Mouse (Mus musculus) heart, adult 8-10 months (tissue): ENCODE data around the gene Tgfb2. TPM values are rescaled to one million over a fixed set of nuclear protein-coding genes. Genes with fewer than 3 reads are reported as not detected.

Source experiments
- DNase-seq: peaks from one replicate; pipeline ENCODE4 v3.0.0; 2022; ENCODE audit warnings: low spot score
- total RNA-seq, 4 experiments: library from RNA; stranded (reverse); gene quantifications; 2 replicates each; pipeline ENCODE4 v1.2.4; 2022

Gene Tgfb2
- total RNA-seq, 4 experiments from 2014 or later, result 4.7 to 7.1 (median 5.6) TPM

- DNase-seq, result no peak
These were observed 121.9 kb downstream of the Tgfb2 start for GRCm38 (mm10) chr1:186583933-186584332.

- DNase-seq, result no peak
These were observed 123.7 kb downstream of the Tgfb2 start for GRCm38 (mm10) chr1:186582113-186582512.

GRCm38 (mm10) chr1:186581666-186582065 lies 124.1 kb downstream of the Tgfb2 start:
- DNase-seq, result no peak

GRCm38 (mm10) chr1:186581114-186581513 lies 124.7 kb downstream of the Tgfb2 start:
- no peak for DNase-seq

- no peak for DNase-seq
These were observed 128.5 kb downstream of the Tgfb2 start for GRCm38 (mm10) chr1:186577302-186577701.

GRCm38 (mm10) chr1:186575629-186576028 lies 130.2 kb downstream of the Tgfb2 start:
- DNase-seq, result no peak

- no peak for DNase-seq
These were observed 130.7 kb downstream of the Tgfb2 start for GRCm38 (mm10) chr1:186575074-186575473.

Other genes starting within 250 kb of the Tgfb2 start
- gene Rrp15, start 43.4 kb upstream of the Tgfb2 start, total RNA-seq, result 1 to 10 TPM; 6.9 to 8.0 (median 7.8) TPM